Mouse (Mus musculus): ENCODE data around the gene Plekha8. TPM values are rescaled to one million over a fixed set of nuclear protein-coding genes. Genes with fewer than 3 reads are reported as not detected.

Plekha8 gene
- polyA plus RNA-seq (2012; rRNA removed; ENCODE audit: low replicate concordance): 4.6 and 4.9 TPM in 2 replicates

GRCm38 (mm10) chr6:54594469-54595329 lies at the start of gene Plekha8:
TSS of gene Plekha8 (plus strand) at chr6:54595111.

GRCm38 (mm10) chr6:54565665-54566545 lies 29.0 kb upstream of the Plekha8 start, which contains the start of gene Scrn1:
TSS of gene Scrn1 (minus strand) at chr6:54566489.

GRCm38 (mm10) chr6:54597208-54597607 lies 2.3 kb downstream of the Plekha8 start, which contains the start of gene Fkbp14:
TSS of gene Fkbp14 (minus strand) at chr6:54597308.

GRCm38 (mm10) chr6:54680891-54681745 lies 86.2 kb downstream of the Plekha8 start, which contains the start of gene Mturn:
TSS of gene Mturn (plus strand) at chr6:54681624.

Other genes with a start within 250 kb of the Plekha8 start
- 5.3 and 5.7 TPM in 2 replicates for gene Wipf3, start 165.5 kb upstream of the Plekha8 start, polyA plus RNA-seq (2012; rRNA removed; ENCODE audit: low replicate concordance)
- 0.49 and 0.59 TPM in 2 replicates for gene Scrn1, start 28.6 kb upstream of the Plekha8 start, polyA plus RNA-seq (2012; rRNA removed; ENCODE audit: low replicate concordance)
- 0.28 and 0.67 TPM in 2 replicates for gene Fkbp14, start 2.2 kb downstream of the Plekha8 start, polyA plus RNA-seq (2012; rRNA removed; ENCODE audit: low replicate concordance)
- gene Mturn, start 86.5 kb downstream of the Plekha8 start, polyA plus RNA-seq (2012; rRNA removed; ENCODE audit: low replicate concordance): 1.7 and 3.2 TPM in 2 replicates
- 8.2 and 25.6 TPM in 2 replicates for gene Znrf2, start 221.8 kb downstream of the Plekha8 start, polyA plus RNA-seq (2012; rRNA removed; ENCODE audit: low replicate concordance)